Mouse (Mus musculus) ovary, postnatal 14 days (tissue): ENCODE results near the gene Tbca.

ENCODE experiments used
- DNase-seq: peaks from one replicate; pipeline ENCODE4 v3.0.0; 2022; ENCODE audit warnings: low spot score

The Tbca gene

GRCm38 (mm10) chr13:94877991-94878745 is 89.5 kb downstream of the Tbca start:
- no peak for DNase-seq

GRCm38 (mm10) chr13:94881201-94881600 is 92.5 kb downstream of the Tbca start:
- DNase-seq, result no peak

- DNase-seq, result no peak
Observed at GRCm38 (mm10) chr13:94882221-94882620, 93.5 kb downstream of the Tbca start.

DNA sequence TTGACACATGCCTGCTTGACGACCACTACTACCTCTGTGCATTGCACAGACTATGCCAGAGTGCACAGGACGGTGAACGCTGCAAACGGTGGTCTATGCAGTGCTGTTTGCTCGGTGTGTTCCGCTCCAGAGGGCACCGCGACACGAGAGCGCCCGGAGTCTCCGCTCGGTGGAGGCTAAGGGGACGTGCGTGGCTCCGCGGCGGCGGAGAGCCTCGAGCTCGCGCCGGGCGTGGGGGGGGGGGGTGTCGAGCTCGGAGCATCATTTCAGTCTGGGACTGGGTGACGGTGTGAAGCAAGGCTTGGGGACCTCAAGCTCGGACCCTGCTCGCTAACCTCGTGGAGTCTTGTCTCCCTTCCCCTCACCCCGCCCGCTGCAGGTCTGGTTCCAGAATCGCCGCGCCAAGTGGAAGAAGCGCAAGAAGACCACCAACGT is 94.0 kb downstream of the Tbca start:
- DNase-seq, result no peak

GRCm38 (mm10) chr13:94883163-94883965 is 94.7 kb downstream of the Tbca start:
- DNase-seq, result no peak

DNA sequence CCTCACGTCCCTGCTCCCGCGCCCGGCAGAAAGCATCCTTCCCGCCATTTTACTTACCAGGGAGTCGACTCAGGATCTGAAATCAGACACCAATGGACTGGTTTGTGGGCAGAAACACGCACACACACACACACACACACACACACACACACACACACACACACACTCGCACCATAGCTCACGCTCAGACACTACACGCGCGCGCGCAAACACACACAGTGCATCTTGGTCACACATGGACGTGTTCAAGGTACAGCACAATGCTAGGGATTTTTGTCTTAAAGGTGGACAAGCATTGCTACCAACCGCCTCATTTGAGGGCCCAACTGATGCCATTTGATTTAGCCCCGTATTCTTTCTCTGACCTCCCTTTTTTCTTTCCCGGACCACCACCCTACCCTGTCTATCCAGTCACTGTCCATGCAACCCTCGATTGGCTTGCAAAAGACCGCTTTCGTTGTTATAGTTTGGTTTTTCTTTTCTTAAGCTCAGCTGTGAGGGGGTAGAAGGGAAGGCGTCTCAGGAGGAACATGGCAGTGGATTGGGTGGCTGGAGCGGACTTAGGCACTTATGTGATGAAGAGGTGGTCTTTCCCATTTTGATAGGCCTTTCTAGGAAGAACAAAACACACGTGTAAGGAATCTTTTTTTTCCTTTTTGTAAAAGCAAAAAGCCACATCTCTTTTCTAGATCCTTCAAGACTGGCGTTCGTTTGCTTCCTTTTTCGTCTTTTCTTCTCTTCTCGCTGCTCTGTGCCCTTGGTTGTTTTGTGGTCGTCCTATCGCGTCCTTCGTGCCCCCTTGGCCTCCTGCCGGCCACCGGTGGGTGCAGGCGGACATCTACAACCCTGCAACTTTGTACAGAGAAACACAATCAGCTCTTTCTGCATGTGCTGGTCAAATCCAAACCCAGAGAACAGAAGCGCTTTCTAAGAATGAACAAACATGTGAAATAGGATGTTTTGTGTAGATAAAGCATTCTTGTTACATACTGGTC is 95.6 kb downstream of the Tbca start:
- no peak for DNase-seq

DNA sequence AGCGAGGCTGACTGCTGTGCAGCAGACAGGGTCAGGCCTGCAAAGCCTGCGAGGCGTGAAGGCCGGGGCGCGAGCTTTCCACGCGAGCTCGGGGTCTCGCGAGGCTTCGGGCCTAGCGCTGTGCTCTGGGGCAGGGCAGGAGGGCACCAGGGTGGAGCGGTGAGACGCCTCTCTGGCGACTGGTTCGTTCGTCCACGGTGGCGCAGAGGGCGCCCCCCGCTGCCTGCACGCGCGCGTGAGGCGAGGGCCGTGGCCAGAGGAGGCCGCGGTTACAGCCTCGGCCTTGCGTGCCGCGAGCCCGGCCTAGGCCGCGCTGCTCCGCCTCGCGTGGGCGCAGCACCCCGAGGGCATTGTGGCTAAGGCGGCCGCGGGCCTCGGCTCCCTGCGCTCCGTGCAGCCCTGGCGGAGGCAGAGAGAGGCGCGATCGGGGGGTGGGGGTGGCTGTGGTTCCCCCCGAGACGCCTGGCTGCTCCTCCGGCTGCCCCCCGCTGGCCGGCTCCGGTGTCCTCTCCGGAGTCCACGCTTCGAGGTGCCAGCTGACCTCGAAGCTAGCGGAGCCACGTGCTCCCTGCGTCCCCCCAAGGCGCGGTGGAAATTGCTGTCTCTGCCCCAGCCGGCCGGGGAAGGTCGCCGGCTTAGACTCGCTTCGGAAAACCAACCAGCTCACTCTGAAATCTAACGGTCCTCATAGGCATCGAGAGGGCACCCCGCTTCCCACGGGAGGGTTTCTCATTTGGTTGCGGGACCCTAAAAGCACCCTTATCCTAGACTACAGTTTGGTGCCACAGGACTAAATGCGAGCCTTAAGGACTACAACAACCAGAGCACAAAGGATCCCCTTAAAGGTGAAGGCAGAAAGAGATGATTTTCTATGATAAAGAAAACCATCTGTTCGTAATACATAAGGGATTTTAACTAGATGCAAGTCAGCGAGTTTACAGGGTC is 96.9 kb downstream of the Tbca start:
- no peak for DNase-seq
